Mouse (Mus musculus) stomach, embryonic 15.5 days (tissue): Measurements from ENCODE around the gene Akain1. TPM values are rescaled to one million over a fixed set of nuclear protein-coding genes. Genes with fewer than 3 reads are reported as not detected.
A peak's percentile ranks its signal among the peaks of the same experiment; 100 is the strongest.

Source experiments
- ATAC-seq: fragments of 200-750 bp; cut with Nextera tagmentation; 2 replicates; pipeline ENCODE4 v1.8.0; 2017; ENCODE audit warnings: low read depth, moderate number of reproducible peaks, moderate TSS enrichment; ENCODE audit not compliant: insufficient read depth, low FRiP score
- H3K27ac ChIP-seq: fragments of 300-500 bp; sonication (generic); 2 replicates; pipeline ENCODE4 v1.5.1; 2015; ENCODE audit warnings: mild to moderate bottlenecking, inconsistent platforms
- H3K27me3 ChIP-seq: fragments of 300-500 bp; sonication (generic); replicated peaks from 2 replicates; pipeline ENCODE4 v1.6.1; 2015; ENCODE audit warnings: inconsistent platforms
- H3K36me3 ChIP-seq: fragments of 300-500 bp; sonication (generic); 2 replicates; pipeline ENCODE4 v1.6.1; 2015; ENCODE audit warnings: inconsistent platforms
- H3K4me1 ChIP-seq: fragments of 300-500 bp; sonication (generic); 2 replicates; pipeline ENCODE4 v1.6.1; 2015; ENCODE audit warnings: inconsistent platforms
- H3K4me2 ChIP-seq: fragments of 300-500 bp; sonication (generic); 2 replicates; pipeline ENCODE4 v1.6.1; 2015; ENCODE audit warnings: mild to moderate bottlenecking, inconsistent platforms
- H3K4me3 ChIP-seq: fragments of 300-500 bp; sonication (generic); replicated peaks from 2 replicates; pipeline ENCODE4 v1.5.1; 2015; ENCODE audit warnings: inconsistent platforms
- H3K9ac ChIP-seq: fragments of 300-500 bp; sonication (generic); 2 replicates; pipeline ENCODE4 v1.6.1; 2015; ENCODE audit warnings: inconsistent platforms
- H3K9me3 ChIP-seq: fragments of 300-500 bp; sonication (generic); 2 replicates; pipeline ENCODE4 v1.6.1; 2016; ENCODE audit warnings: inconsistent platforms
- WGBS: fragments of 180-500 bp; shearing (Covaris S2); methylation state at CpG from one replicate; pipeline ENCODE4 v1.1.7; 2015; 5-methylcytosine and 5-hydroxymethylcytosine counted together
- polyA plus RNA-seq: library from polyadenylated mRNA; unstranded; fragments of >200 nt; fragmentation: Nextera tagmentation; extraction: Ambion mirVana; gene quantifications from 2 replicates; pipeline ENCODE4 v1.2.1, GENCODE M21; 2015

Gene Akain1
- polyA plus RNA-seq, 1 experiment from 2014 or later = not detected

GRCm38 (mm10) chr17:69439571-69440480, 700 bp downstream of the Akain1 start:
- H3K36me3 ChIP-seq = no peaks in the 10 kb centered on the region
- 0 out of 2 replicates have a peak, but pooled peaks have one; percentile 37 for ATAC-seq
- peaks cover 30% of the 10 kb centered on the region for H3K27me3 ChIP-seq
- WGBS = 2% methylated on average over 47 of the region's 52 CpGs
- peak overlapping the region; percentile 75 for H3K4me2 ChIP-seq
- H3K27ac ChIP-seq = no peak overlapping the region
- H3K9ac ChIP-seq = no peak overlapping the region
- H3K9me3 ChIP-seq = no peaks in the 10 kb centered on the region
- peak overlapping the region; percentile 35 for H3K4me3 ChIP-seq
- H3K4me1 ChIP-seq = peaks cover 9% of the 10 kb centered on the region

DNA sequence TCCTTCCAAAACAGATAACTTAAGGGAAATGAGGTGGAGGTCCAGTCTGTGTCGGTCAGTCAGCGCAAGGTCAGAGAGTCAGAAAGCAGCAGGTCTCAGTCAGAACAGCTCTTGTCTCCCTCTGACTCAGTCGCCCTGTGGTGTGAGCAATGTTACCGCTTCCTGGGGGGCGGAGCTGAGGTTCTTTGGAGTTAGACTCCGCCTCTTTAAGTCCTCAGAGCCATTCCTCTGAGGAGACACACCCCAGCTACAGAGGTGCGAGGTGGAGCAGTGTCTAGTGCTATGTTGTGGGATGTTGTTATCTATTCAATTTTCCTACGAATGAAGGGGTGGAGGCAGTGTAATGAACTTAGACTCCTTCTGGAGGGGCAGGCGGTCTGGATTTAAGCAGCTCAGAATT, 1.9 kb downstream of the Akain1 start:
- Histone ChIP-seq H3K9me3 (no peaks in the 10 kb centered on the region), H3K36me3 (no peaks in the 10 kb centered on the region), H3K27me3 (peaks cover 30% of the 10 kb centered on the region), H3K9ac (no peak overlapping the region), H3K4me3 (no peak overlapping the region), H3K4me1 (peaks cover 9% of the 10 kb centered on the region), H3K27ac (no peak overlapping the region), H3K4me2 (no peak overlapping the region)
- 13% methylated on average over 9 of the region's 9 CpGs for WGBS
- ATAC-seq = no peak

- H3K9ac ChIP-seq = no peak overlapping the region
- no peaks in the 10 kb centered on the region for H3K27me3 ChIP-seq
- no peak overlapping the region for H3K4me2 ChIP-seq
- H3K36me3 ChIP-seq = no peaks in the 10 kb centered on the region
- no peak overlapping the region for H3K4me3 ChIP-seq
- H3K27ac ChIP-seq = no peak overlapping the region
- no peaks in the 10 kb centered on the region for H3K9me3 ChIP-seq
- H3K4me1 ChIP-seq = no peaks in the 10 kb centered on the region
- ATAC-seq = no peak
Observed at GRCm38 (mm10) chr17:69448679-69449078, 9.6 kb downstream of the Akain1 start.

- Histone ChIP-seq H3K36me3 (no peaks in the 10 kb centered on the region), H3K9ac (no peak overlapping the region), H3K27ac (no peak overlapping the region), H3K9me3 (no peaks in the 10 kb centered on the region), H3K4me3 (no peak overlapping the region), H3K4me1 (no peaks in the 10 kb centered on the region), H3K4me2 (no peak overlapping the region), H3K27me3 (no peaks in the 10 kb centered on the region)
- WGBS = 84% methylated on average over 7 of the region's 7 CpGs
- ATAC-seq = no peak
Observed at GRCm38 (mm10) chr17:69461680-69462079, 22.6 kb downstream of the Akain1 start.

DNA sequence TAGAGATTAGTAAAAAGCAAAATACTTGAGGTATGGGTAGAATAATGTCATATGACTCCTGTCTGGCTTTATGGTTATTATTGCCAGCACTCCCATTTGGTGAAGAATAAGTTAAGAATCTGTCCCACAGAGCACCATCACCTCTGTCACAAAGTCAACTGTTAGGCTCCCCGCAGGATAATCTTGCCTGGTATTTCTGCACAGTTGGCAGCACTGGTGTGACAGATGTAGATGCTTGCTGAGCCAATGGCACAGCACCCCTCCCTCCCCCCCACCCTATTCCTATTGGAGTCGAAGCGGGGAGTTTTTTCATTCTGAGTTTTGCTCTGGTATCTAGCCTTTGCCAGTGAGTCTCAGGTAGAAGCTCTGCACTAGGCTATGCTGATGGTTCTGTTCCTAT, 23.9 kb downstream of the Akain1 start:
- no peak overlapping the region for H3K27ac ChIP-seq
- H3K36me3 ChIP-seq = no peaks in the 10 kb centered on the region
- no peaks in the 10 kb centered on the region for H3K4me1 ChIP-seq
- WGBS = 63% methylated on average over 3 of the region's 3 CpGs
- no peak overlapping the region for H3K9ac ChIP-seq
- no peak overlapping the region for H3K4me2 ChIP-seq
- no peak overlapping the region for H3K4me3 ChIP-seq
- no peak for ATAC-seq
- H3K27me3 ChIP-seq = no peaks in the 10 kb centered on the region
- no peaks in the 10 kb centered on the region for H3K9me3 ChIP-seq

- H3K9me3 ChIP-seq = no peaks in the 10 kb centered on the region
- no peaks in the 10 kb centered on the region for H3K36me3 ChIP-seq
- no peak overlapping the region for H3K9ac ChIP-seq
- H3K4me3 ChIP-seq = no peak overlapping the region
- WGBS = 52% methylated on average over 10 of the region's 10 CpGs
- H3K27me3 ChIP-seq = 0 out of 2 replicates have a peak, but pooled peaks cover 6% of the 10 kb centered on the region
- no peak overlapping the region for H3K27ac ChIP-seq
- H3K4me1 ChIP-seq = no peaks in the 10 kb centered on the region
- H3K4me2 ChIP-seq = no peak overlapping the region
- no peak for ATAC-seq
Observed at GRCm38 (mm10) chr17:69471171-69471570, 32.0 kb downstream of the Akain1 start.

DNA sequence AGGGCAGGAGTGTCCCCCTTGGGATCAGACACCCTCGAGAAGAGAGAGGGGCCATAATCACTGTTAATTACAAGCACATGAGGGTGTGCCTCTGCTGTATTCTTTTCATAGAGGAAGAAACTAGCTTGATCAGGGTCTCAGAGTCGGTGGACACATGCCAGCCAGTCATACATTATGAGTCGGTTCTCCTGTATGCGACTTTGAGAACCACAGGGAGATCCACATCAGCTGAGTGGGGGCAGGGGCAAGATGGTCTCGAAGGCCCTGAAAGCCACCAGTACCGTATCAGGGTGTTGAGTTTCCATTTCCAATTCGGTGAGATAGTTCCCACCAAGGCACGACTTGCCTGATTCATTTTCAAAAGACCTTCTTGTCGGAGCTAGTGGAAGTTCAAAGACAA, 33.3 kb downstream of the Akain1 start:
- no peak overlapping the region for H3K27ac ChIP-seq
- H3K9me3 ChIP-seq = no peaks in the 10 kb centered on the region
- no peak overlapping the region for H3K4me3 ChIP-seq
- no peaks in the 10 kb centered on the region for H3K4me1 ChIP-seq
- H3K27me3 ChIP-seq = 0 out of 2 replicates have a peak, but pooled peaks cover 6% of the 10 kb centered on the region
- no peaks in the 10 kb centered on the region for H3K36me3 ChIP-seq
- 62% methylated on average over 9 of the region's 9 CpGs for WGBS
- H3K9ac ChIP-seq = no peak overlapping the region
- no peak overlapping the region for H3K4me2 ChIP-seq
- no peak for ATAC-seq

DNA sequence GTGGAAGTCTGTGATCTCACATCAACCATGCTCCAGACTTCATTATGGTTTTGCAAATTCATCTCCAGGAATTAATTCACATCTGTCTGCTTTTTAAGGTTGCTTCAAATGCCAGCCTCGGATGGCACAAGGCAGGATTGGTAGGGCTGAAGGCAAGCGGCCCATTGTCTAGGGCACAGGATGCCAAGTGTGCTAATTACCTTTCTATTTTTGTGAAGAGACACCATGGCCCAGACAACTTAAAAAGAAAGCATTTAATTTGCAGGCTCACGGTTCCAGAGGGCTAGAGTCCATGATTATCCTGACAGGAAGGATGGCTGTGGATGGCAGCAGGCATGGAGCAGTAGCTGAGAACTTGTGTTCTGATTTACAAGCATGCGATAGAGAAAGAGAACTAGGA, 35.0 kb downstream of the Akain1 start:
- Histone ChIP-seq H3K4me3 (no peak overlapping the region), H3K27ac (no peak overlapping the region), H3K27me3 (0 out of 2 replicates have a peak, but pooled peaks cover 6% of the 10 kb centered on the region), H3K4me2 (no peak overlapping the region), H3K9ac (no peak overlapping the region), H3K9me3 (no peaks in the 10 kb centered on the region), H3K4me1 (no peaks in the 10 kb centered on the region), H3K36me3 (no peaks in the 10 kb centered on the region)
- ATAC-seq = no peak
- WGBS = 86% methylated on average over 4 of the region's 4 CpGs

DNA sequence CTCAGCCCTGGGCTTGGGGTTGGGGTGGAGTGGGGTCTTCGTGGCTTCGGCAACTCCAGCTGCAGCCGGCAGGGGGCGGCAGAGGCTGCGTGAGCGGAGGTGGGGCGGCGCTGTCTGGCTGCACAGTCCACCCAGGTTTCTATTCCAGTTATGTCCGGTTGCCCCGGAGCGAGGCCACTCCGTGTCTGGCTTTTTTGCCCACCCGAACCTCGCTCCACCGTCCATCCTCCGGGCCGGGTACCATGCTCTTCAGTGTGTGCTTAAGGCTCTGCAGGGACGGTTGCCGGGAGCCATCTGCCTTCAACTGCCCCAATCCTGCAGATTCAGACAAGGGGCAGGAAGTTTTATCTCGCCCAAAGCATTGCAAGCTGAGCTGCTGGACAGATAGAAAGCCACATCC, 36.3 kb downstream of the Akain1 start:
- Histone ChIP-seq H3K9ac (no peak overlapping the region), H3K4me2 (peak overlapping the region; percentile 85), H3K36me3 (no peaks in the 10 kb centered on the region), H3K27me3 (0 out of 2 replicates have a peak, but pooled peaks cover 6% of the 10 kb centered on the region), H3K4me1 (no peaks in the 10 kb centered on the region), H3K4me3 (peak overlapping the region; percentile 48), H3K9me3 (no peaks in the 10 kb centered on the region), H3K27ac (no peak overlapping the region)
- WGBS = under 1% methylated on average over 20 of the region's 20 CpGs
- peak; percentile 70; the same call in 1 of the 2 replicates for ATAC-seq

- Histone ChIP-seq H3K4me3 (no peak overlapping the region), H3K27ac (no peak overlapping the region), H3K4me1 (no peaks in the 10 kb centered on the region), H3K4me2 (no peak overlapping the region), H3K9ac (no peak overlapping the region), H3K36me3 (no peaks in the 10 kb centered on the region), H3K9me3 (no peaks in the 10 kb centered on the region), H3K27me3 (0 out of 2 replicates have a peak, but pooled peaks cover 3% of the 10 kb centered on the region)
- 14% methylated on average over 2 of the region's 2 CpGs for WGBS
- ATAC-seq = no peak
Observed at GRCm38 (mm10) chr17:69477526-69477925, 38.4 kb downstream of the Akain1 start.

DNA sequence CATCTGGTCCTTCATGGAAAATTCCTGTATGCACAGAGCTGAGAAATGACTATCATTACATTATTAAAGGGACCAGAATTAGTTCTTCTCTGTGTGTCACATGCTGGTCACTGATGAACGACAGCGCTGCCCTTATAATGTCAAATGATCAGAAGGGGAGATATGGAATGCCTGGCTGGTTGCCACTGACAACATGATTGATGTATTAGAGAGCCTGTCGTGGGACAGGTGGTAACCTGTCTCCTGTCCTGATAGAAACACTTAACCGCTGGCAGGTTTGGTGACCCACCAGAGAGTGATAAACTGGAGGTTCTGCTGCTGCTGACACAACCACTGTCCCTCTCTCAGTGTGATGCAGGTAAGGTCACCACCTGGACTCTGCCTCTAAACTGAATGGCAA, 40.1 kb downstream of the Akain1 start:
- no peaks in the 10 kb centered on the region for H3K27me3 ChIP-seq
- H3K9me3 ChIP-seq = no peaks in the 10 kb centered on the region
- H3K9ac ChIP-seq = no peak overlapping the region
- H3K4me1 ChIP-seq = no peaks in the 10 kb centered on the region
- no peak overlapping the region for H3K27ac ChIP-seq
- 52% methylated on average over 4 of the region's 4 CpGs for WGBS
- ATAC-seq = no peak
- no peaks in the 10 kb centered on the region for H3K36me3 ChIP-seq
- H3K4me3 ChIP-seq = no peak overlapping the region
- no peak overlapping the region for H3K4me2 ChIP-seq

DNA sequence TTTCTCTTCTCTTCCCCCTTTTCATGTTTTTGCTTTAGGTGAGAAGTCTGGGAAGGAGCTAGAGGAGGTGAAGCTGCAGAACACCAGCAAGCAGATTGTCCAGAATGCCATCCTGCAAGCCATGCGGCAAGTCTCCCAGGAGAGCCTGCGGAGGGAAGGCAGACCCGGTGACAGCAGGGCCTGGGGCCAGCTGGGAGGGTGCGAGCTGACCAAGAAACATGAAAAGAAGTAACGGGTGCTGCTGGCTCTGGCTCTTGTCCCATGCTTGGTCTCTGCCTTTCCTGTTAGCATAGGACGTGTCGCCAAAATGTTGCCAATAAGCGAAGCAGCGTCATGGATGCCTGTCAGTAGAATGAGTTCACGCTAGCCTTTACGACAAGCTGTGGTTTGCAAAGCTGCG, 48.0 kb downstream of the Akain1 start:
- Histone ChIP-seq H3K36me3 (no peaks in the 10 kb centered on the region), H3K4me1 (no peaks in the 10 kb centered on the region), H3K4me2 (no peak overlapping the region), H3K4me3 (no peak overlapping the region), H3K27ac (no peak overlapping the region), H3K27me3 (no peaks in the 10 kb centered on the region), H3K9ac (no peak overlapping the region), H3K9me3 (no peaks in the 10 kb centered on the region)
- 83% methylated on average over 12 of the region's 12 CpGs for WGBS
- ATAC-seq = no peak
